Mouse (Mus musculus) heart, adult 2 months (tissue): ENCODE data around the gene Ndufs4.

ENCODE experiments used
- CTCF ChIP-seq: fragments of 200-600 bp; IDR thresholded peaks from 2 replicates; pipeline ENCODE4 v1.8.1; 2022; ENCODE audit warnings: antibody characterized with exemption, mild to moderate bottlenecking, moderate library complexity
- EP300 ChIP-seq: fragments of 200-500 bp; IDR thresholded peaks from 2 replicates; pipeline ENCODE4 v1.6.1; 2011; ENCODE audit warnings: low read depth, low read length, control low read depth; ENCODE audit not compliant: insufficient read depth
- POLR2A ChIP-seq: fragments of 200-500 bp; IDR thresholded peaks from 2 replicates; pipeline ENCODE4 v1.6.1; 2011; ENCODE audit warnings: mild to moderate bottlenecking, low read depth, low read length, control low read depth; ENCODE audit not compliant: insufficient read depth

DNA sequence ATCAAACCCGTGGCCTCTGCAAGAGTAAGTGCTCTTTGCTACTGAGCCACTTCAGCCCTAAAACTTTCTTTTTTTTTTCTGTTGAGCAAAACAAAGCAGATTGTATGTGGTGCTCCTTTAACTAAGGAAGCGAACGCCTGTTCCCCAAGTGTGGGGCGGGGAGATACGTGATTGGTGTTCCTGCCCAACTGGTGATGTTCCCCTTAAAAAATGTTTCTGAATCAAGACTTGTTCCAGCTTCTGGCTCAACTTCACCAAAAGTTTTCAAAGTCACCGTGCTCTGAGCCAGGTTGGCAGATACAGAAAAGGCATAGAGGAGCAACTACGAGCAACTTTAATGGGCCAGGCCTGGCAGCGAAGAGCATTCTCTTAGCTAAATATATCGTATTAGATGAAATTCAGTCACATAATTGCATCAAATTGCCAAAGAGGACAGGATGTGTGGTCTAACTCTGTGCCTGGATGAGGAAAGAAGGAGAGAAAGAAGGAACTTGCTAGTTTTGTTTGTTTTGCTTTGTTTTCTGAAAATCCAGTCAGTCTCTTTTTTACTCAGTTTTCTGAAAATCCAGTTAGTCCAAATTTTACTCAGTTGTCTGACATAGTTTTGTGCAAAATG, 17.1 kb upstream of the Ndufs4 start:
- TF ChIP-seq CTCF (no peak), POLR2A (no peak), EP300 (no peak)
